Mouse (Mus musculus) layer of hippocampus, adult 8-10 months (tissue): ENCODE results near the gene Armc9. TPM values are rescaled to one million over a fixed set of nuclear protein-coding genes. Genes with fewer than 3 reads are reported as not detected.

Source experiments
- DNase-seq, 2 experiments: peaks; one replicate each; pipeline ENCODE4 v3.0.0; 2022; ENCODE audit warnings: low spot score in 2 of 2
- total RNA-seq, 4 experiments: library from RNA; stranded (reverse); gene quantifications; 2 replicates each; pipeline ENCODE4 v1.2.4; 2022

Gene Armc9
- total RNA-seq, 4 experiments from 2014 or later: 35.5 to 52.4 (median 43.3) TPM

GRCm38 (mm10) chr1:86216412-86216811 is 61.8 kb downstream of the Armc9 start:
- DNase-seq: no peak

- no peak for DNase-seq
These were observed 63.4 kb downstream of the Armc9 start for GRCm38 (mm10) chr1:86217976-86218375.

- DNase-seq: no peak
These were observed 70.6 kb downstream of the Armc9 start for GRCm38 (mm10) chr1:86225195-86225594.

- no peak for DNase-seq
These were observed 74.1 kb downstream of the Armc9 start for GRCm38 (mm10) chr1:86228653-86229052.

GRCm38 (mm10) chr1:86229184-86229829 is 74.7 kb downstream of the Armc9 start:
- DNase-seq: no peak

- no peak for DNase-seq
These were observed 78.1 kb downstream of the Armc9 start for GRCm38 (mm10) chr1:86232631-86233030.

- no peak for DNase-seq
These were observed 79.2 kb downstream of the Armc9 start for GRCm38 (mm10) chr1:86233808-86234207.

- DNase-seq: no peak
These were observed 80.5 kb downstream of the Armc9 start for GRCm38 (mm10) chr1:86235118-86235517.

GRCm38 (mm10) chr1:86236442-86236841 is 81.9 kb downstream of the Armc9 start:
- no peak for DNase-seq

- no peak for DNase-seq
These were observed 84.4 kb downstream of the Armc9 start for GRCm38 (mm10) chr1:86239010-86239409.

- DNase-seq: no peak
These were observed 85.3 kb downstream of the Armc9 start for GRCm38 (mm10) chr1:86239871-86240270.

GRCm38 (mm10) chr1:86240959-86241358 is 86.4 kb downstream of the Armc9 start:
- no peak for DNase-seq

GRCm38 (mm10) chr1:86243490-86243889 is 88.9 kb downstream of the Armc9 start:
- DNase-seq: no peak

GRCm38 (mm10) chr1:86245301-86246085 is 90.9 kb downstream of the Armc9 start:
- DNase-seq: peak; percentile 39 to 44

GRCm38 (mm10) chr1:86253410-86253809 is 98.8 kb downstream of the Armc9 start:
- no peak for DNase-seq

- no peak for DNase-seq
These were observed 101.7 kb downstream of the Armc9 start for GRCm38 (mm10) chr1:86256311-86256710.

- DNase-seq: no peak
These were observed 102.6 kb downstream of the Armc9 start for GRCm38 (mm10) chr1:86257228-86257627.

GRCm38 (mm10) chr1:86258171-86258824 is 103.7 kb downstream of the Armc9 start:
- DNase-seq: no peak

GRCm38 (mm10) chr1:86263564-86264339 is 109.2 kb downstream of the Armc9 start:
- no peak for DNase-seq

- no peak for DNase-seq
These were observed 110.5 kb downstream of the Armc9 start for GRCm38 (mm10) chr1:86265060-86265459.

- DNase-seq: no peak
These were observed 114.1 kb downstream of the Armc9 start for GRCm38 (mm10) chr1:86268492-86269189.
